Mouse (Mus musculus) E14TG2a.4 (cell line): ENCODE data around the gene Igflr1.

ENCODE experiments used
- H3K27me3 ChIP-seq: 2 replicates; pipeline ENCODE4 v1.6.1; 2014; ENCODE audit warnings: low read length, control low read depth; ENCODE audit not compliant: insufficient read depth
- H3K36me3 ChIP-seq: 2 replicates; pipeline ENCODE4 v1.6.1; 2014; ENCODE audit warnings: low read length, control low read depth; ENCODE audit not compliant: insufficient read depth
- H3K4me1 ChIP-seq: replicated peaks from 2 replicates; pipeline ENCODE4 v1.6.1; 2014; ENCODE audit warnings: low read depth, low read length, control low read depth
- H3K4me3 ChIP-seq: replicated peaks from 2 replicates; pipeline ENCODE4 v1.5.1; 2014; ENCODE audit warnings: mild to moderate bottlenecking, low read length
- H3K9me3 ChIP-seq: 2 replicates; pipeline ENCODE4 v1.6.1; 2014; ENCODE audit warnings: low read length, control low read depth
- CTCF ChIP-seq: conservative IDR thresholded peaks from 2 replicates; pipeline ENCODE4 v1.5.1; 2014; ENCODE audit warnings: low read length
- NANOG ChIP-seq: IDR thresholded peaks from 2 replicates; pipeline ENCODE4 v1.6.1; 2014; ENCODE audit warnings: borderline replicate concordance, low read length, mixed read lengths
- POU5F1 ChIP-seq: IDR thresholded peaks from 2 replicates; pipeline ENCODE4 v1.6.1; 2014; ENCODE audit warnings: low read length, borderline replicate concordance

The Igflr1 gene

GRCm38 (mm10) chr7:30564970-30565571, at the start of gene Igflr1:
TSS of gene Igflr1 (plus strand) at chr7:30565427.
- Histone ChIP-seq H3K27me3 (no peaks in the 10 kb centered on the region), H3K4me1 (peaks cover 63% of the 10 kb centered on the region), H3K9me3 (no peaks in the 10 kb centered on the region), H3K4me3 (peak within 1 kb of the TSS; percentile 98), H3K36me3 (peaks cover 63% of the 10 kb centered on the region)
- no peak for TF ChIP-seq POU5F1
- TF ChIP-seq CTCF: no peak
- TF ChIP-seq NANOG: no peak

DNA sequence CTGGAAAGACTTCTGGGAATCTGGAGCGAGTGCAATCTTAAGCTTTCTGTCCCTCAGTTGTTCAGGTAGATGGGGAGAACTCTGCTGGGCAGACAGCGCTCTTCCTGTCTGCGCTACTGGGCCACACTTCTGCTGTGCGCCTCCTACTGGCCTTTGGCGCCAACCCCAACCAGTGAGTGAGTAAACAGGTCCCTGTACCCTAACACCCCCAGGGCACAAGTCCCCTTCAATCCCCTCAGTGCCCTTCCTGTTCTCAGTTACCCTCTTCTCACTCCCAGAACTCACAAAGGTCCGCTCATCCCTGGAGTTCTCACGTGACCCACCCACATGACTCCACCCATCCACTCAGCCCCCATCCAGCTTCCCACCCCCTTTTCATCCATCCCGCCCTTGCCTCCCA, 46.9 kb upstream of the Igflr1 start:
- TF ChIP-seq POU5F1: no peak
- peak; percentile 22; the same call in 1 of the 2 replicates for TF ChIP-seq CTCF
- no peaks in the 10 kb centered on the region for H3K9me3 ChIP-seq
- H3K36me3 ChIP-seq: no peaks in the 10 kb centered on the region
- H3K4me3 ChIP-seq: 0 out of 2 replicates have a peak overlapping the region, but pooled peaks have one; percentile 11
- peaks cover 54% of the 10 kb centered on the region for H3K27me3 ChIP-seq
- peaks cover 47% of the 10 kb centered on the region for H3K4me1 ChIP-seq

GRCm38 (mm10) chr7:30520396-30520795, 44.8 kb upstream of the Igflr1 start:
- Histone ChIP-seq H3K36me3 (no peaks in the 10 kb centered on the region), H3K4me3 (no peak overlapping the region), H3K9me3 (no peaks in the 10 kb centered on the region), H3K27me3 (peaks cover 66% of the 10 kb centered on the region), H3K4me1 (peaks cover 43% of the 10 kb centered on the region)
- TF ChIP-seq NANOG (no peak), CTCF (no peak), POU5F1 (no peak)

DNA sequence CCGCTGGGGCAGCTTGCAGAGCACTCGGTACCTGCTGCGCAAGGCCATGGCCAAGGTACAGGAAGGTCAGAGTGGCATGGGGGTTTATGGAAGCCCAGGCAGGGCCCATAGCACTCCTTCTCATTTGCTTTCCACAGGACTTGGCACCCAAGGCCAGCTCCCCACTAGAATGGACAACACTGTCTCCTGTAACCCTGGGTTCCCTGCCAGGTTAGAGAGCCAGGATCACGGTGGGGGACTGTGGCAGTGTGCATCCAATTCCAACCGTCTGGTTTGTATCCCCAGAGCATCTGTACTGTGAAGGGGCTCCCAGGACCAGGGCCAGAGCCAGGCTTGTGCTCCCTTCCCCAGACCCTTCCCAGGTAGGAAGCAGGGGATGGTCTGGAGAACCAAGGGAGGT, 44.4 kb upstream of the Igflr1 start:
- Histone ChIP-seq H3K27me3 (peaks cover 67% of the 10 kb centered on the region), H3K4me3 (no peak overlapping the region), H3K9me3 (no peaks in the 10 kb centered on the region), H3K36me3 (no peaks in the 10 kb centered on the region), H3K4me1 (peaks cover 41% of the 10 kb centered on the region)
- TF ChIP-seq CTCF: no peak
- TF ChIP-seq NANOG: no peak
- no peak for TF ChIP-seq POU5F1

GRCm38 (mm10) chr7:30522871-30523270, 42.4 kb upstream of the Igflr1 start:
- Histone ChIP-seq H3K9me3 (no peaks in the 10 kb centered on the region), H3K4me1 (peaks cover 54% of the 10 kb centered on the region), H3K36me3 (no peaks in the 10 kb centered on the region), H3K4me3 (no peak overlapping the region), H3K27me3 (peaks cover 87% of the 10 kb centered on the region)
- TF ChIP-seq POU5F1 (no peak), CTCF (no peak), NANOG (no peak)

DNA sequence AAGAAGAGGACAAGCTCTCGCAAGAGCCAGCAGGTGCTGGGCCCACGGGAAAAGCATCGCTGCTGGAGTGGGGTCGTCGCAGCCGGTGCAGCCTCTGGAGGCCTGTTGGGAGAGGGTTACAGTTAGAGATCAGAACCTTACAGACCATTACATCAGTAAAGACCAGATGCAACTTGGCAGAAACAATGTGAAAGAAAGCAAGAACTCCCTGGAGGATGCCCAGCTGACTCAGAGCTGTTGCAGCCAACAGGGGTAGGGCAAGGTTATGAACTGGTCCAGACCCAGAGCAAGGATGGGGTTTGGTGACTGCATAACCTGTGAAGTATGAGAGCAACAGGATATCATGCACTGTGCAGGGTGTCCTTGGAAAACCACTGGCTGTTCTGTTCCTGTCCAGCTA, 40.7 kb upstream of the Igflr1 start:
- peaks cover 48% of the 10 kb centered on the region for H3K4me1 ChIP-seq
- H3K4me3 ChIP-seq: no peak overlapping the region
- H3K27me3 ChIP-seq: peaks cover 85% of the 10 kb centered on the region
- H3K36me3 ChIP-seq: peaks cover 2% of the 10 kb centered on the region
- TF ChIP-seq POU5F1 (no peak), CTCF (no peak)
- no peaks in the 10 kb centered on the region for H3K9me3 ChIP-seq

DNA sequence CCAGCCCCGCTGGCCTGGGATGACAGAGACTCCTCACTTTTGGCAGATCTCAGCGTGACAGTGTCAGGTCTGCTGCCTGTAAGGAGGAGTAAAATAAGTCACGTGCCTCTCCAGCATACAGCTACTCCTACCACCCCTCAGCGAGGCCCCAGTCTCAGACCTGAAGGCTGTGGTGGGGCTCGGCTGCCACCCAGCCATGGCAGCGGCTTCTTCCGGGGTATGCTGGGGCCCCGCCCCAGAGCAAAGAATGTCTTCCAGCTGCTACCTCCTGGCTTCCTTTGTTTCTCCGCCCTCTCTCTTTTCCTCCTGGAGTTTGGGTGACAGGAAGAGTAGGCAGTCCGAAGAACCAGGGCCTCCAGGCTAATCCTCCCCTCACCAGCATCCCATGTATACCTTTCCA, 39.3 kb upstream of the Igflr1 start:
- TF ChIP-seq CTCF (no peak), POU5F1 (no peak), NANOG (no peak)
- peaks cover 4% of the 10 kb centered on the region for H3K36me3 ChIP-seq
- peaks cover 85% of the 10 kb centered on the region for H3K27me3 ChIP-seq

GRCm38 (mm10) chr7:30526399-30526798, 38.8 kb upstream of the Igflr1 start:
- H3K36me3 ChIP-seq: peaks cover 4% of the 10 kb centered on the region
- TF ChIP-seq NANOG: no peak
- TF ChIP-seq POU5F1: no peak
- no peak for TF ChIP-seq CTCF
- H3K4me3 ChIP-seq: peak overlapping the region; percentile 70
- peaks cover 55% of the 10 kb centered on the region for H3K4me1 ChIP-seq
- H3K9me3 ChIP-seq: no peaks in the 10 kb centered on the region
- peaks cover 83% of the 10 kb centered on the region for H3K27me3 ChIP-seq

More for the DNA sequence above, 39.3 kb upstream of the Igflr1 start:
- peaks cover 55% of the 10 kb centered on the region for H3K4me1 ChIP-seq
- no peaks in the 10 kb centered on the region for H3K9me3 ChIP-seq
- peak overlapping the region; percentile 70 for H3K4me3 ChIP-seq

- H3K4me3 ChIP-seq: peak overlapping the region; percentile 70
- peaks cover 83% of the 10 kb centered on the region for H3K27me3 ChIP-seq
- TF ChIP-seq CTCF (no peak), POU5F1 (no peak), NANOG (no peak)
- H3K4me1 ChIP-seq: peaks cover 55% of the 10 kb centered on the region
- no peaks in the 10 kb centered on the region for H3K9me3 ChIP-seq
- H3K36me3 ChIP-seq: peaks cover 5% of the 10 kb centered on the region
These were observed 38.2 kb upstream of the Igflr1 start for GRCm38 (mm10) chr7:30526981-30527380.
